13 mouse cellular contexts compared by ENCODE assay signal in the genomic region with DNA sequence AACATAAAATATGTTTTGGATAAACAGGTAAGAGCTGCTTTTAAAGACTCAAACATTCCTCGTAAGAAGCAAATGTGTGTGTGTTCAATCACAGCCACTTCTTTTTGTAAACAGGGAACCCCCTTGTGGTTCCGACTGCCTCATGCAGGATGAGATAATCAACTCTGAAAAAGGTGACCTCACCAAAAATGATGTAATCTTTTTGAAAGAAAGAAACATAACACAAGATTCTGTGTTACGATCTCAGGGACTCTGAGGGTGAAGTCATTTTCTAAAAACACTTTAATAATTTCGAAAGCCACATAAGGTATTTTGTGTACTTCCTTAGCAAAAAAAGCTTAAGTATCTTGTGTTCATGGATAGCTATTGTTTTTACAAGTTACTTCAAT. TPM values are rescaled to one million over a fixed set of nuclear protein-coding genes. Genes with fewer than 3 reads are reported as not detected.
DNase-seq lines count a peak whose midpoint lies in the region; TF ChIP-seq lines count a peak whose summit lies in the region.
"Had no signal": no experiment of that assay in that cellular context is flagged by ENCODE, and none has a peak within 500 bp of the region (broad histone marks: within the 10 kb centered on the region; RNA-seq: fewer than 3 reads in every experiment).

No protein-coding gene starts in this region.

- H3K27ac ChIP-seq in layer of hippocampus, adult 2 months = peak overlapping the region; percentile 2; the same call in 1 of the 2 replicates
- H3K27ac ChIP-seq: limb, embryonic 13.5 days had no signal

- peak; percentile 10 for DNase-seq in embryo, embryonic 10.5 days (ENCODE audit: low spot score)
- DNase-seq in embryo, embryonic 9.5 days (ENCODE audit: extremely low spot score) = no peak
- no peak for DNase-seq in layer of hippocampus, adult 2 months (ENCODE audit: low spot score in 2 of 2)
- DNase-seq in layer of hippocampus, adult 8-10 months (ENCODE audit: low spot score in 2 of 2) = no peak
- DNase-seq in c-Kit-positive CD71-negative TER-119-negative erythroid progenitor cells, embryonic 14.5 days (ENCODE audit: low read depth) = peak; percentile 42
- peak; percentile 12 for DNase-seq in naive thymus-derived CD4-positive, alpha-beta T cell, adult 2 months (ENCODE audit: low read depth)
- DNase-seq in adrenal gland, postnatal 10 days = no peak
- DNase-seq in thymus, postnatal 10 days (ENCODE audit: low spot score in 2 of 2) = no peak
- DNase-seq: heart, postnatal 4 days; kidney, postnatal 10 days; right cerebral cortex, postnatal 4 days; thymus, postnatal 14 days had no signal

- no peak overlapping the region for H3K4me3 ChIP-seq in layer of hippocampus, adult 2 months
- H3K4me3 ChIP-seq: limb, embryonic 13.5 days had no signal

- peak; percentile 55 for TF ChIP-seq CTCF in layer of hippocampus, adult 2 months (conservative IDR thresholded peaks at IDR 0.05)

RNA-seq across cellular contexts. Expression of a gene that starts 21.5 kb away (rescaled TPM):
- 10 to 100 TPM; 33.7 to 34.7 TPM for total RNA-seq in layer of hippocampus, adult 2 months (2021)
- total RNA-seq in layer of hippocampus, adult 8-10 months (2022) = 10 to 100 TPM; 31.5 to 34.1 (median 33.3) TPM
- 10 to 100 TPM in 1 of 2 experiments, 1 to 10 TPM in 1; 9.9 to 12.7 TPM for total RNA-seq in adrenal gland, postnatal 10 days (2021)

Comparison
In these comparisons a context has a peak if more than half of its experiments do, and no peak if none do; other contexts are left out.
1. DNase-seq: peak in embryo, embryonic 10.5 days (single experiment), c-Kit-positive CD71-negative TER-119-negative erythroid progenitor cells, embryonic 14.5 days (single experiment) and naive thymus-derived CD4-positive, alpha-beta T cell, adult 2 months (single experiment); none in embryo, embryonic 9.5 days (single experiment), layer of hippocampus, adult 2 months (0 of 2), layer of hippocampus, adult 8-10 months (0 of 2), adrenal gland, postnatal 10 days (single experiment) and thymus, postnatal 10 days (0 of 2).